Mouse (Mus musculus): Measurements from ENCODE around the gene Wdr78. TPM values are rescaled to one million over a fixed set of nuclear protein-coding genes. Genes with fewer than 3 reads are reported as not detected.

Wdr78 gene
- polyA plus RNA-seq (2012) = 0.08 and 0.09 TPM in 2 replicates

- no peaks in the 10 kb centered on the region for H3K27me3 ChIP-seq (ENCODE audit: control insufficient read depth)
- H3K4me1 ChIP-seq (ENCODE audit: control insufficient read depth) = peaks cover 49% of the 10 kb centered on the region
- H3K9me3 ChIP-seq (ENCODE audit: control insufficient read depth, low read length) = no peaks in the 10 kb centered on the region
- H3K36me3 ChIP-seq (ENCODE audit: control insufficient read depth) = peaks cover 35% of the 10 kb centered on the region
- peak within 1 kb of the TSS; percentile 88 for H3K4me3 ChIP-seq (replicated peaks)
- TF ChIP-seq TAL1 (IDR thresholded peaks at IDR 0.05; ENCODE audit: low read length) (no peak), GATA1 (IDR thresholded peaks at IDR 0.05; ENCODE audit: low read length) (no peak)
These were observed at the start of gene Wdr78, which contains the start of gene Mier1 for GRCm38 (mm10) chr4:103114184-103115111. Gene Wdr78 (minus strand): TSS chr4:103114555. Gene Mier1 (plus strand): TSS chr4:103114390.

- no peak overlapping the region for H3K4me3 ChIP-seq (replicated peaks)
- no peaks in the 10 kb centered on the region for H3K27me3 ChIP-seq (ENCODE audit: control insufficient read depth)
- TF ChIP-seq GATA1 (IDR thresholded peaks at IDR 0.05; ENCODE audit: low read length) (no peak), TAL1 (IDR thresholded peaks at IDR 0.05; ENCODE audit: low read length) (no peak)
- no peaks in the 10 kb centered on the region for H3K9me3 ChIP-seq (ENCODE audit: control insufficient read depth, low read length)
- H3K4me1 ChIP-seq (ENCODE audit: control insufficient read depth) = no peaks in the 10 kb centered on the region
- H3K36me3 ChIP-seq (ENCODE audit: control insufficient read depth) = peaks cover 100% of the 10 kb centered on the region
These were observed 44.4 kb upstream of the Wdr78 start for GRCm38 (mm10) chr4:103158781-103159180.

DNA sequence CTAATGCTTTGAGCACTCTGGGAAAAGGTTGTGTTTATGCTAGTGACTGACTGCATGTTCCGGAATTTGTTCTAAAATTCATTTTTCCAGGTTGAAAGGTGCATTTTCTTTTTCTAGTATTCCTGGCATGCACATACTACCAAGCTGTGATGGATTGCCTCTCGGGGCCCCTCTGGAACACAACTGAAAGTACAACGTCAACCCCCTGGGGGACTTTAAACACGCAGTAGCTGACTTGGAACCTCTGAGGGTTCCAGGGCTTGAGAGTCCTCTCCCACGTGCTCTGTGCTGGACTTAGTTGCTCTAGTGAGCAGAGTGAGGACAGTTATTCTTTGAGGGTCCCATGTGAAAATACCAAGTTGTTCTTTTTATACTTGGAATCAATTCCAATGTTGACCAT lies 37.6 kb upstream of the Wdr78 start:
- Histone ChIP-seq H3K36me3 (ENCODE audit: control insufficient read depth) (peaks cover 100% of the 10 kb centered on the region), H3K4me1 (ENCODE audit: control insufficient read depth) (no peaks in the 10 kb centered on the region), H3K4me3 (replicated peaks) (no peak overlapping the region), H3K9me3 (ENCODE audit: control insufficient read depth, low read length) (no peaks in the 10 kb centered on the region), H3K27me3 (ENCODE audit: control insufficient read depth) (no peaks in the 10 kb centered on the region)
- TF ChIP-seq TAL1 (IDR thresholded peaks at IDR 0.05; ENCODE audit: low read length) = no peak
- TF ChIP-seq GATA1 (IDR thresholded peaks at IDR 0.05; ENCODE audit: low read length) = no peak

DNA sequence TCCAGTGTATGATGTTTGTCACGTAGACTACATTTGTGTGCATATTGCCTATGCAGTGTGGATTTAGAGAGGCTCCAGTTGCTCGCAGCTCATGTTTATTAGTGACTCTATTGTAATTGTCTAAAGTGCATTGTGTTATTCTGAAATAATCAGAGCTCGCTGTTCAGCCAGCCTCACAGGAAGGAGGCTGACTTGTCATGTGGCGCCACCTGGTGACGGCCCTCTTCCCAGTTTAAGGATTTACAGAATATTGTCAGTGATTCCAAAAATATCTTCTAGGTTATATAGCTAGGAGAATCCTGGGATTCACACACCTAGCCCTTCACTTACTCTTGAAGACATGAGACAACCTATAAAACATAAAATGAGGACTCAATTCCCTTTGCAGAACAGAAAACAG lies 32.0 kb upstream of the Wdr78 start:
- Histone ChIP-seq H3K36me3 (ENCODE audit: control insufficient read depth) (peaks cover 98% of the 10 kb centered on the region), H3K27me3 (ENCODE audit: control insufficient read depth) (no peaks in the 10 kb centered on the region), H3K9me3 (ENCODE audit: control insufficient read depth, low read length) (no peaks in the 10 kb centered on the region), H3K4me1 (ENCODE audit: control insufficient read depth) (no peaks in the 10 kb centered on the region), H3K4me3 (replicated peaks) (no peak overlapping the region)
- TF ChIP-seq TAL1 (IDR thresholded peaks at IDR 0.05; ENCODE audit: low read length) = no peak

- Histone ChIP-seq H3K27me3 (ENCODE audit: control insufficient read depth) (no peaks in the 10 kb centered on the region), H3K36me3 (ENCODE audit: control insufficient read depth) (peaks cover 100% of the 10 kb centered on the region)
- no peak for TF ChIP-seq GATA1 (IDR thresholded peaks at IDR 0.05; ENCODE audit: low read length)
- no peak for TF ChIP-seq TAL1 (IDR thresholded peaks at IDR 0.05; ENCODE audit: low read length)
These were observed 22.6 kb upstream of the Wdr78 start for GRCm38 (mm10) chr4:103136946-103137345.

GRCm38 (mm10) chr4:103126533-103126932 lies 12.2 kb upstream of the Wdr78 start:
- Histone ChIP-seq H3K9me3 (ENCODE audit: control insufficient read depth, low read length) (no peaks in the 10 kb centered on the region), H3K4me1 (ENCODE audit: control insufficient read depth) (peaks cover 32% of the 10 kb centered on the region), H3K36me3 (ENCODE audit: control insufficient read depth) (peaks cover 82% of the 10 kb centered on the region), H3K4me3 (replicated peaks) (no peak overlapping the region), H3K27me3 (ENCODE audit: control insufficient read depth) (no peaks in the 10 kb centered on the region)
- no peak for TF ChIP-seq TAL1 (IDR thresholded peaks at IDR 0.05; ENCODE audit: low read length)
- TF ChIP-seq GATA1 (IDR thresholded peaks at IDR 0.05; ENCODE audit: low read length) = no peak

More at GRCm38 (mm10) chr4:103136946-103137345, 22.6 kb upstream of the Wdr78 start:
- no peaks in the 10 kb centered on the region for H3K9me3 ChIP-seq (ENCODE audit: control insufficient read depth, low read length)
- no peaks in the 10 kb centered on the region for H3K4me1 ChIP-seq (ENCODE audit: control insufficient read depth)
- H3K4me3 ChIP-seq (replicated peaks) = no peak overlapping the region

GRCm38 (mm10) chr4:103123606-103124005 lies 9.3 kb upstream of the Wdr78 start:
- Histone ChIP-seq H3K36me3 (ENCODE audit: control insufficient read depth) (peaks cover 63% of the 10 kb centered on the region), H3K27me3 (ENCODE audit: control insufficient read depth) (no peaks in the 10 kb centered on the region), H3K9me3 (ENCODE audit: control insufficient read depth, low read length) (no peaks in the 10 kb centered on the region), H3K4me3 (replicated peaks) (no peak overlapping the region), H3K4me1 (ENCODE audit: control insufficient read depth) (peaks cover 45% of the 10 kb centered on the region)
- TF ChIP-seq GATA1 (IDR thresholded peaks at IDR 0.05; ENCODE audit: low read length) (no peak), TAL1 (IDR thresholded peaks at IDR 0.05; ENCODE audit: low read length) (no peak)

- peak overlapping the region; percentile 40 for H3K4me3 ChIP-seq (replicated peaks)
- H3K27me3 ChIP-seq (ENCODE audit: control insufficient read depth) = no peaks in the 10 kb centered on the region
- no peak for TF ChIP-seq GATA1 (IDR thresholded peaks at IDR 0.05; ENCODE audit: low read length)
- H3K9me3 ChIP-seq (ENCODE audit: control insufficient read depth, low read length) = no peaks in the 10 kb centered on the region
- peaks cover 49% of the 10 kb centered on the region for H3K4me1 ChIP-seq (ENCODE audit: control insufficient read depth)
- H3K36me3 ChIP-seq (ENCODE audit: control insufficient read depth) = peaks cover 58% of the 10 kb centered on the region
These were observed 8.7 kb upstream of the Wdr78 start for GRCm38 (mm10) chr4:103123086-103123485.

DNA sequence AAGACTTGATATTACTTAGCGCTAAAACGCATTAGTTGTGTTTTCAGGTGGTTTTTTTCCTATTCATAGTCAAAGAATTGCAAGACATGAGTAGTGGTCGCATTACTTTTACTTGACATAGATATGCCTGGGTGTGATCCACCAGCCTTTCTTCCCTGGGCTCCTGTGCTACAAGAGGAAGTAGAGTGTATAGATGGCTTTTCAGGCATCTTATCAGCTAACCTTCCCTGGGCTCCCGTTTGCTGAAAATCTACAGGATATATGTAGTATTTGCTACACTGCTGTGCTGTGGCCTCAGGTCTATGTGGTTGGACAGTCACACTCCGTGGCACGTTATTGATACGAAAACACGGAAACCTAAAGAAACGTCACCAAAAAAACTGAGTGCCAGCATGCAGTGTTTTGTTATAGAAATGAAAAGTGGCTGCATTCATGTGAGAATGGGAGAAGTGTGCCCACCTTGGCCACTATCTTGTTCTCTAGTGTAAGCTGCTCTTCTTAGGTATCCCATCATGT lies 6.6 kb upstream of the Wdr78 start:
- no peak for TF ChIP-seq TAL1 (IDR thresholded peaks at IDR 0.05; ENCODE audit: low read length)
- no peak for TF ChIP-seq GATA1 (IDR thresholded peaks at IDR 0.05; ENCODE audit: low read length)
- peaks cover 54% of the 10 kb centered on the region for H3K36me3 ChIP-seq (ENCODE audit: control insufficient read depth)
- H3K4me1 ChIP-seq (ENCODE audit: control insufficient read depth) = peaks cover 53% of the 10 kb centered on the region
- no peaks in the 10 kb centered on the region for H3K9me3 ChIP-seq (ENCODE audit: control insufficient read depth, low read length)
- H3K4me3 ChIP-seq (replicated peaks) = peak overlapping the region; percentile 96
- no peaks in the 10 kb centered on the region for H3K27me3 ChIP-seq (ENCODE audit: control insufficient read depth)

Measured in erythroblast, embryonic 14.5 days (primary cell).